Mouse (Mus musculus) left cerebral cortex, adult 11 months (tissue): ENCODE results near the gene Supt3.

Experiments
- DNase-seq: peaks from one replicate; pipeline ENCODE4 v3.0.0; 2022; ENCODE audit warnings: low spot score

Gene Supt3

GRCm38 (mm10) chr17:44782366-44782765 is 5.4 kb downstream of the Supt3 start:
- no peak for DNase-seq

GRCm38 (mm10) chr17:44783143-44783542 is 6.2 kb downstream of the Supt3 start:
- DNase-seq = no peak

GRCm38 (mm10) chr17:44788982-44789747 is 12.2 kb downstream of the Supt3 start:
- DNase-seq = no peak

GRCm38 (mm10) chr17:44792218-44792917 is 15.4 kb downstream of the Supt3 start:
- peak; percentile 24 for DNase-seq

- no peak for DNase-seq
These were observed 20.4 kb downstream of the Supt3 start for GRCm38 (mm10) chr17:44797331-44797730.

- DNase-seq = no peak
These were observed 30.1 kb downstream of the Supt3 start for GRCm38 (mm10) chr17:44807031-44807430.

- DNase-seq = no peak
These were observed 37.7 kb downstream of the Supt3 start, which contains the start of gene Runx2 for GRCm38 (mm10) chr17:44814508-44815175. Gene Runx2 (minus strand): TSS chr17:44814797.

- DNase-seq = no peak
These were observed 41.9 kb downstream of the Supt3 start for GRCm38 (mm10) chr17:44818825-44819224.

- DNase-seq = no peak
These were observed 42.9 kb downstream of the Supt3 start for GRCm38 (mm10) chr17:44819816-44820215.

GRCm38 (mm10) chr17:44821940-44822339 is 45.0 kb downstream of the Supt3 start:
- DNase-seq = no peak

- no peak for DNase-seq
These were observed 50.2 kb downstream of the Supt3 start for GRCm38 (mm10) chr17:44827124-44827523.

GRCm38 (mm10) chr17:44827964-44828363 is 51.0 kb downstream of the Supt3 start:
- DNase-seq = no peak

- no peak for DNase-seq
These were observed 52.6 kb downstream of the Supt3 start for GRCm38 (mm10) chr17:44829587-44829986.

- DNase-seq = no peak
These were observed 54.2 kb downstream of the Supt3 start for GRCm38 (mm10) chr17:44831201-44831600.

- DNase-seq = no peak
These were observed 65.2 kb downstream of the Supt3 start for GRCm38 (mm10) chr17:44842184-44842583.

GRCm38 (mm10) chr17:44863165-44863564 is 86.2 kb downstream of the Supt3 start:
- no peak for DNase-seq

GRCm38 (mm10) chr17:44893592-44893991 is 116.6 kb downstream of the Supt3 start:
- DNase-seq = no peak

GRCm38 (mm10) chr17:44943536-44944090 is 166.7 kb downstream of the Supt3 start:
- no peak for DNase-seq

GRCm38 (mm10) chr17:44945333-44945732 is 168.4 kb downstream of the Supt3 start:
- DNase-seq = no peak

- no peak for DNase-seq
These were observed 171.4 kb downstream of the Supt3 start for GRCm38 (mm10) chr17:44948321-44948720.

GRCm38 (mm10) chr17:44956671-44957070 is 179.7 kb downstream of the Supt3 start:
- no peak for DNase-seq

GRCm38 (mm10) chr17:44963051-44963798 is 186.3 kb downstream of the Supt3 start:
- DNase-seq = no peak
